Mouse (Mus musculus) cerebellum, adult 2 months (tissue): ENCODE data around the gene Clca3a2. TPM values are rescaled to one million over a fixed set of nuclear protein-coding genes. Genes with fewer than 3 reads are reported as not detected.
"Not testable (repeated sequence)": the region's sequence is repeated elsewhere in the genome, so short reads cannot be mapped to it uniquely, and the experiment has no call there.

ENCODE experiments used
- DNase-seq, 2 experiments: peaks; one replicate each; pipeline ENCODE4 v3.0.0; 2021
- H3K27ac ChIP-seq: fragments of 200-500 bp; 2 replicates; pipeline ENCODE4 v1.5.1; 2012; ENCODE audit warnings: low read length, control low read depth, inconsistent platforms; ENCODE audit not compliant: insufficient read depth
- H3K27me3 ChIP-seq: fragments of 200-500 bp; 2 replicates; pipeline ENCODE4 v1.6.1; 2012; ENCODE audit warnings: inconsistent platforms, mild to moderate bottlenecking, low read length, moderate library complexity; ENCODE audit not compliant: control insufficient read depth, insufficient read depth
- H3K4me1 ChIP-seq: fragments of 200-500 bp; 2 replicates; pipeline ENCODE4 v1.6.1; 2011; ENCODE audit warnings: low read length; ENCODE audit not compliant: control insufficient read depth, insufficient read depth
- H3K4me3 ChIP-seq: fragments of 200-500 bp; replicated peaks from 2 replicates; pipeline ENCODE3; 2011; ENCODE audit warnings: mild to moderate bottlenecking, low read depth, low read length, control low read depth; ENCODE audit not compliant: insufficient read depth
- CTCF ChIP-seq: fragments of 200-500 bp; IDR thresholded peaks from 2 replicates; pipeline ENCODE4 v1.5.1; 2011; ENCODE audit warnings: low read depth, mild to moderate bottlenecking, control low read depth, low read length, moderate library complexity, borderline replicate concordance; ENCODE audit not compliant: insufficient read depth
- POLR2A ChIP-seq: fragments of 200-500 bp; IDR thresholded peaks from 2 replicates; pipeline ENCODE4 v1.6.1; 2011; ENCODE audit warnings: low read length, control low read depth, borderline replicate concordance; ENCODE audit not compliant: insufficient read depth
- WGBS: fragments of 180-500 bp; shearing (Covaris S2); methylation state at CpG from one replicate; pipeline ENCODE4 v1.1.7; 2018; 5-methylcytosine and 5-hydroxymethylcytosine counted together
- polyA plus RNA-seq: library from polyadenylated mRNA; depleted of rRNA; stranded (reverse); fragments of >200 nt; gene quantifications from 2 replicates; pipeline ENCODE4 v1.2.3, GENCODE M21; 2012; rRNA removed

Clca3a2 gene
- polyA plus RNA-seq, result not detected in 2 replicates

GRCm38 (mm10) chr3:144819219-144819618, at the start of gene Clca3a2:
Clca3a2 (minus strand) TSS chr3:144819494.
- not testable (repeated sequence) for H3K27me3 ChIP-seq, H3K27ac ChIP-seq, DNase-seq, H3K4me3 ChIP-seq, H3K4me1 ChIP-seq
- 14% methylated on average over 6 of the region's 6 CpGs for WGBS

- 80% methylated on average over 4 of the region's 4 CpGs for WGBS
These were observed 30.3 kb upstream of the Clca3a2 start for GRCm38 (mm10) chr3:144849584-144849983.

GRCm38 (mm10) chr3:144849014-144849556, 29.8 kb upstream of the Clca3a2 start, which contains the start of gene Clca3b:
Clca3b (minus strand) TSS chr3:144849357.
- DNase-seq, H3K27ac ChIP-seq, H3K4me3 ChIP-seq, H3K4me1 ChIP-seq, H3K27me3 ChIP-seq: not testable (repeated sequence)
- WGBS, result 84% methylated on average over 9 of the region's 9 CpGs

More at GRCm38 (mm10) chr3:144849584-144849983, 30.3 kb upstream of the Clca3a2 start:
- Histone ChIP-seq H3K27ac (no peak overlapping the region), H3K4me1 (no peaks in the 10 kb centered on the region), H3K27me3 (no peaks in the 10 kb centered on the region), H3K4me3 (no peak overlapping the region)
- no peak for DNase-seq
- TF ChIP-seq POLR2A, result no peak
- no peak for TF ChIP-seq CTCF

- no peak for DNase-seq
- H3K4me3 ChIP-seq, result no peak overlapping the region
- WGBS, result 77% methylated on average over 6 of the region's 6 CpGs
- no peaks in the 10 kb centered on the region for H3K4me1 ChIP-seq
- no peaks in the 10 kb centered on the region for H3K27me3 ChIP-seq
- TF ChIP-seq POLR2A (no peak), CTCF (no peak)
- no peak overlapping the region for H3K27ac ChIP-seq
These were observed 8.0 kb upstream of the Clca3a2 start for GRCm38 (mm10) chr3:144827257-144827656.

- no peaks in the 10 kb centered on the region for H3K4me1 ChIP-seq
- H3K27ac ChIP-seq, result no peak overlapping the region
- TF ChIP-seq POLR2A (no peak), CTCF (peak; percentile 57; the same call in 1 of the 2 replicates)
- WGBS, result 16% methylated on average over 10 of the region's 10 CpGs
- H3K4me3 ChIP-seq, result no peak overlapping the region
- no peaks in the 10 kb centered on the region for H3K27me3 ChIP-seq
- DNase-seq, result peak; percentile 36 to 54
These were observed 5.9 kb upstream of the Clca3a2 start for GRCm38 (mm10) chr3:144825151-144825550.

GRCm38 (mm10) chr3:144823331-144823730, 4.0 kb upstream of the Clca3a2 start:
- 83% methylated on average over 5 of the region's 5 CpGs for WGBS

GRCm38 (mm10) chr3:144820632-144821031, 1.3 kb upstream of the Clca3a2 start:
- Histone ChIP-seq H3K27ac (no peak overlapping the region), H3K27me3 (no peaks in the 10 kb centered on the region), H3K4me1 (no peaks in the 10 kb centered on the region), H3K4me3 (no peak overlapping the region)
- 64% methylated on average over 1 of the region's 1 CpGs for WGBS
- no peak for DNase-seq
- TF ChIP-seq POLR2A, result no peak

More at GRCm38 (mm10) chr3:144823331-144823730, 4.0 kb upstream of the Clca3a2 start:
- TF ChIP-seq POLR2A (no peak), CTCF (no peak)
- no peak overlapping the region for H3K27ac ChIP-seq
- DNase-seq, result no peak
- no peak overlapping the region for H3K4me3 ChIP-seq
- no peaks in the 10 kb centered on the region for H3K27me3 ChIP-seq
- no peaks in the 10 kb centered on the region for H3K4me1 ChIP-seq

- H3K4me1 ChIP-seq, DNase-seq: not testable (repeated sequence)
These were observed 6.0 kb downstream of the Clca3a2 start for GRCm38 (mm10) chr3:144813336-144813735.

GRCm38 (mm10) chr3:144811821-144812220, 7.5 kb downstream of the Clca3a2 start:
- Histone ChIP-seq H3K4me1 (no peaks in the 10 kb centered on the region), H3K4me3 (no peak overlapping the region), H3K27me3 (no peaks in the 10 kb centered on the region), H3K27ac (no peak overlapping the region)
- TF ChIP-seq CTCF (no peak), POLR2A (no peak)
- WGBS, result 34% methylated on average over 3 of the region's 3 CpGs
- DNase-seq, result no peak

More at GRCm38 (mm10) chr3:144813336-144813735, 6.0 kb downstream of the Clca3a2 start:
- 86% methylated on average over 6 of the region's 6 CpGs for WGBS
- H3K27me3 ChIP-seq, H3K4me3 ChIP-seq, H3K27ac ChIP-seq: not testable (repeated sequence)

GRCm38 (mm10) chr3:144808153-144808925, 11.0 kb downstream of the Clca3a2 start:
- 27% methylated on average over 17 of the region's 17 CpGs for WGBS
- H3K27me3 ChIP-seq, H3K4me3 ChIP-seq, DNase-seq, H3K27ac ChIP-seq, H3K4me1 ChIP-seq: not testable (repeated sequence)

GRCm38 (mm10) chr3:144806626-144807025, 12.7 kb downstream of the Clca3a2 start:
- not testable (repeated sequence) for DNase-seq, H3K4me1 ChIP-seq, H3K4me3 ChIP-seq, H3K27ac ChIP-seq, H3K27me3 ChIP-seq
- WGBS, result 34% methylated on average over 2 of the region's 2 CpGs
